Mouse (Mus musculus): ENCODE measurements around the gene Cutal.

Cutal gene

DNA sequence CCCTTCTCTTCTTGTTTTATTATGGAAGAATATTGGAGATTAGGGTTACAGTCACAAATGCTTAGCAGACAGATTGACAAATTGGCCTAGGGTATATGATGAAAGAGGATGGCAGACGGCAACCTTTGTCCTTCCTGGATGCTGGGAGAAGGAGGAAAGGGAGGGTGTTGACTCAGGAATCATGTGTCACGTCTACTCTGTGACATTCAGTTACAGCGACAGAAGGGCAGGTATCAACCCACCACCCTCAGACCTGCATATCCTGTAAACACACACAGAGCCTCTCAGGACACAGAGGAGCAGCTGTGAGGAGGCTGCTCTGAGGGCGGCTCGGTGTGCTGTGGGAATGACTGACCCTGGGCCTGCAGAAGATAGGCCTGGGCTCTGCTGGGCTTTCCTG lies 9.0 kb downstream of the Cutal start:
- no peak for DNase-seq (ENCODE audit: low spot score in 2 of 2)

DNA sequence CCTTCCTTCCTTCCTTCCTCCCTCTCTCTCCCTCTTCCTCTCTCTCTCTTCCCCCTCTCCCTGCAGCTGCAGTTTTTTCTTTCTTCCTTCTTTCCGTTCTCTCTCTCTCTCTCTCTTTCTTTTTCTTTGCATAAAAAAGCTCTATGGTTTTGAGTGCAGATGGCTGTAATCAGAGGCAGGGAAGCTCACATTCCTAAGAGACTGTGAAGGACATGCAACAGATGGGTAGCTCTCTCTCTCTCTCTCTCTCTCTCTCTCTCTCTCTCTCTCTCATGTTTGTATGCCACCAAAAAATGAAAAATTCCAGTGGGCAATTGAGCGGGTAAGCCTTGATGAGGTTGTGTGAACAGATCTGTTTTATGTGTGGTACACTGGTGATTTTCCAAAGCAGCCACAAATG lies 10.0 kb downstream of the Cutal start:
- DNase-seq (ENCODE audit: low spot score in 2 of 2), result no peak

GRCm38 (mm10) chr2:34893950-34894349 lies 19.8 kb downstream of the Cutal start:
- no peak for DNase-seq (ENCODE audit: low spot score in 2 of 2)

GRCm38 (mm10) chr2:34895503-34896113 lies 21.4 kb downstream of the Cutal start:
- no peak for DNase-seq (ENCODE audit: low spot score in 2 of 2)

- DNase-seq (ENCODE audit: low spot score in 2 of 2), result no peak
These were observed 22.7 kb downstream of the Cutal start for GRCm38 (mm10) chr2:34896821-34897460.

GRCm38 (mm10) chr2:34897820-34898219 lies 23.6 kb downstream of the Cutal start:
- no peak for DNase-seq (ENCODE audit: low spot score in 2 of 2)

DNA sequence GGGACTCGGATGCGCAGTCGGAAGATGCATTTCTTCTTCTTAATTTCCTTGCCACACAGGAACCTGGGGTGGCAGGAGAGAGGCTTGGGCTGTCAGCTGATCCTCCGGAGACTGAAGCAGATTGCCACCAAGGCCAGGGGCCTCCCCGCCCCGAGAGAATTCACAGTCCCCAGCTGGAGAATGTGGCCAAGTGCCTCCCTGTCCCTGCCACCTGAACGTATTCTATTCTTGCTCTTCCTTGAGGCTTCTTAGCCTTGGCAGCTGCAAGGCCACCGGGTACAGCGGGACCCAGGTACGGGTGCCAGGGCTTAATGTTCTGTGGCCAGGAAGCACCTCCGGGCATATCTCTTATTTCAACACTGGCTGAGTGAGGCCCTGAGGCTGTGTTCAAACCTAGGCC lies 25.5 kb downstream of the Cutal start:
- DNase-seq (ENCODE audit: low spot score in 2 of 2), result no peak

GRCm38 (mm10) chr2:34900412-34900811 lies 26.2 kb downstream of the Cutal start:
- no peak for DNase-seq (ENCODE audit: low spot score in 2 of 2)

DNA sequence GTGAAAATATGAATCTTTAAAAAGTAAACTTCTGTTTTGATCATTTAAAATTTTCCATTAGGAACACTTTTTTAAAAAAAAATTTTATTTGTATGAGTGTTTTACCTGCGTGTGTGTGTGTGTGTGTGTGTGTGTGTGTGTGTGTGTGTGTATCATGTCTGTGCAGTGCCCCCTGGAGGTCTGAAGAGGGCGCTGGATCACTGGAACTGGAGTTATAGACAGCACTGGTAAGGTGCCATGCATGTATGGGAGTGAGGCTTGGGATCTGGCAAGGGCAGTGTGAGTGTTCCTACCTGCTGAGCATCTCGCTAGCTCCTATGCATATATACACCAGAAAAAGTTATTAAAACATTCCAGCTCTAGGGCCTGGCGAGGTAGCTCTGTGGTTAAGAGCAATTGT lies 27.5 kb downstream of the Cutal start:
- no peak for DNase-seq (ENCODE audit: low spot score in 2 of 2)

DNA sequence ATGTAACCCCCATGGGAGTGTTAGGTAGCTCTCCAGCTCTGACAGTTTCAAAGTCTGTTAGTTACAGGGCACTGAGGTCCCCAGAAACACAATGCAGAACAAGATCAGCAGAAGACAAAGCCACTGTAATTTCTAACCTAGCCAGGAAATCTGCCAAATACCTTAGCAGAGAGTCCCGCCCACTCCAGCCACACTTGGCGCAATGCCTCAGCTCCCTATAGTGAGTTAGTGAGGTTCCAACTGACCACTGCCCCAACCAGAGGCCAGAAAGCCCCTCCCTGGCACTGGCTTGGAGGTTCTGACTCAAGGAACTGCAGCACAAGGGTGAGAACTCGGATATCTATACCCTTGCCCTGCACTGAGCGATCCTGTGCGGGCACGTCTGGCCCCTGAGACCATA lies 28.5 kb downstream of the Cutal start:
- DNase-seq (ENCODE audit: low spot score in 2 of 2), result no peak

DNA sequence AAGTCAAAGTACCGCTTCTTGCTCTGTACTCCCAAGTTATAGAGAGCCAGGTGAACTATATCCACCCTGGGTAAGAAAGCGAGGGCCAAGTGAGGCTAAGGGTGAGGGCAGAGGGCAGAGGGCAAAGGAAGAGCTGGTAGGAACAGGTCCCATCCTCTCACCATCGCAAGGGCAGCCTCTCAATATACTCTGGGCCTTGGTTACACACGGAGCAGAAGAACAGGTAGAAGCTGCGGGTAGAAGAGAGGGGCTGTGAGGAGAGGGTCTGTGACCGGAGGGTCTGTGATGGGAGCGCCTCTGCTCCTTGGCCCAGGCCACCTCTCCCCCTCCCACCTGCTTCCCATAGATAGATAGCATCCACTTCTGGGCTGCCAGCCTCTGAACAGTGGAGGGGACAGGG lies 29.0 kb downstream of the Cutal start:
- no peak for DNase-seq (ENCODE audit: low spot score in 2 of 2)

- DNase-seq (ENCODE audit: low spot score in 2 of 2), result no peak
These were observed 29.6 kb downstream of the Cutal start for GRCm38 (mm10) chr2:34903652-34904405.

DNA sequence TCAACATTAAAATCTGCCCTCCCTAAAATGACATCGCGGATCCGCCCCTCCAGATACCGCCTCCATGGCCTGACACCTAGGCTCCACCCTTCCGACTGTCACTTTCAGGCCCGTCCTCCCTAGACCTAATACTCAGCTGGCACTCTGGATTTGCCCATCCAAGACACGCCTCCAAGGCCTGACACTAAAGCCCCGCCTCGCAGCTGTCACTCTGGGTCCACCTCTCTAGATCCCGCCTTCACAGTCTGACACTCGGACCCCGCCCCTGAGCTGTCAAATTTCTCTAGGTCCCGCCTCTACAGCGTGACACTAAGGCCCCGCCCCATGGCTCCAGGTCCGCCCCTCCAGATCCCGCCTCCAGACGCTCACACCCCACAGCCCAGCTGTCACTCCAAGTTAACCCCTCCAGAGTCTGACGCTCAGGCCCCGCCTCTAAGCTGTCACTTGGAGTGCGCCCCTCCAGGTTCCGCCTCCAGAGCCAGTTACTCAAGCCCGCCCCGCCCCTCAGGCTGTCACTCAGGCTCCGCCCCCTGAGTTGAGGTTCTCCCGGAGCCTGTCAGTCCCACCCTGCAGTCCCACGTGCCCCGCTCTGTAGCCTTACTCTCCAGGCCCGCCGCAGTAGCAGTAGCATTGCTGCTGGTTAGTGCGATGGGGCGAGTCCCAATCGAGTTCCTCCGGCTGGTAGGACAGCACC lies 30.8 kb downstream of the Cutal start:
- DNase-seq (ENCODE audit: low spot score in 2 of 2), result peak; percentile 98 to 99

- no peak for DNase-seq (ENCODE audit: low spot score in 2 of 2)
These were observed 32.2 kb downstream of the Cutal start for GRCm38 (mm10) chr2:34906426-34906825.

DNA sequence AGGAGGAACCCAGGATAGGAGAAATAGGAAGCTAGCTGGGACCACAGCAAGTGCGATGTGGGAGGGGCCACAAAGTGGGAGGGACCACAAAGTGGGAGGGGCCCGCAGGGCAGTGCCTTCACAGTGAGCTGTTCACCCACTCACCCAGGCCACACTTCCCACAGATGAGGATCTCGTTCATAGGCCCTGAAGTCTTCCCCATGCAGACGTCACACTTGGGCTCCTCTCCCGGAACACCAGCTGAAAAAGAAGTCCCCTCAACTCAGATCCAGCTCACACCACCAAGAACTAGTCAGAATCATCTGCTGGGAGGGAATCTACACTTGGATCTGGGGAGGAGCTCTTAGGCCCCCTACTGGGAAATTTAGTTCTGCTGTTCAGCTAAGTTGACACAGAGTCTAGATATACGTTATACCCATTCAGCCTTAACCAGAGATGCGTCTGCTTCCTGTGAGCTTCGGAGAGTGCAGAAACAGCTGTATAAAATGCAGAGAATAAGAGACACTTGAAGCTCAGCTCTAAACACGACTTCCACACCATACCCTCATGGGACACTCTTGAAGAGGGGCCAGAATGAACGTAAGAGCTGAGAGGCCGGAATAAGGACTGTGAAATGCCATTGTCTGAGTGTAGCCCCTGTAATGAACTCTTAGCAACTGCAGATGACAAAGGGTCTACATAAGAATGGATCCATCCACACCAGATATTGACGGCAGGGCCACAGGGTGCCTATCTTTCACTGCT lies 32.8 kb downstream of the Cutal start:
- no peak for DNase-seq (ENCODE audit: low spot score in 2 of 2)

- DNase-seq (ENCODE audit: low spot score in 2 of 2), result no peak
These were observed 35.5 kb downstream of the Cutal start for GRCm38 (mm10) chr2:34909719-34910118.

GRCm38 (mm10) chr2:34911871-34912270 lies 37.7 kb downstream of the Cutal start:
- DNase-seq (ENCODE audit: low spot score in 2 of 2), result no peak

DNA sequence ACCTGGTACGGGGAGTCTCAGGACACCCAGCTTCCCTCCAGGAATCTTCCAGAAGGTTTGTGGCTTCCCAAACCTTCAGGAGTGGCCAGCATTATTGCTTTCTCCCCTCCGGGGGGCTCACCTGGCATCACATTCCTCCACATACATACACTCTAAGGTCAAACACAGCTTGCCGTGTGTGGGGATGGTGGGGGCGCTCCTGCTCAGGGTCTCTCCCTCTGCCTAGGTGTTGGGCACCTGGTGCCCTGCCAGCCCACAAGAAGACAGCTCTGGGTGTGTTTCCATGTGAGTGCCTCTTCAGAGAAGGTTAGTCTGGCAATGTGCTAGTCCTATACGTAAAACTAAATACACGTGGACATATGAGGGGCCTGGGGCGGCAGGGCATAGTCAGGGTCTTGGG lies 38.4 kb downstream of the Cutal start:
- no peak for DNase-seq (ENCODE audit: low spot score in 2 of 2)

GRCm38 (mm10) chr2:34913218-34914068 lies 39.2 kb downstream of the Cutal start, which contains the start of gene Phf19:
Gene Phf19, minus strand, starts transcription at chr2:34914026.
- DNase-seq (ENCODE audit: low spot score in 2 of 2), result no peak

DNA sequence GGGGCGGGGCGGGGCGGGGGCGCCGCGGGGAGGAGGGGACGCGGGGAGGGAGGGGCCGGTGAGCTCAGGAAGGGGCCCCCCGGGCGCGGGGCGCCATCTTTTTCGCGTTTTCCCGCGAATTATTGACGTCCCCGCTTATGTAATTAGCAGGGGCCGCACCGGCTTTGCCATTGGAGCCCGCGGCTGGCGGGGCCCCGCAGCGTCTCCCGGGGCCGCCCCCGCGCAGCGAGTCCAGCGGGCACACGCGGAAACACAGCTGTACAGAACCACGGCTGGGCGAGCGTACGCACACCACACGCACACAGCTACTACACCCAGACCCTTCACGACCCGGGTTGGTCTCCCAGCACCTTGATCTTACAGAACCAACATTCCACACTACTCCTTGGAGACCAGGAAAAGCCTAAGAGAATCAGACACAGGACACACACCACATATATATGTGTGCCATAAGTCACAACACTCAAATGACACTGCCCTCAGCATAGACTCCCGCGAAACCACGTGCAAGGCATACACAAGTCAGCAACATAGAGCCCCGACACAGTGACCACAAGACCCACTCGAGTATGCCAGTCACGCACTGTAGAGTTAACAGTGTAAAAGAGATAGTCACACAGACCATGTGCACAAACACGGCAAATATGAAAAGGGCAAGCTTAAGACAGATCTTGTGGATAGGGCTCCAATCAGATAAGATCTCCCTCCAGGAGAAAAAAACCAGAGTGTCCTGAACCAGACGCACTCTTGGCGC lies 40.0 kb downstream of the Cutal start:
- peak in 1 of 2 experiments; percentile 35 for DNase-seq (ENCODE audit: low spot score in 2 of 2)

All from right cerebral cortex, postnatal 36 days (tissue).